Mouse (Mus musculus): Measurements from ENCODE around the gene Heg1. TPM values are rescaled to one million over a fixed set of nuclear protein-coding genes. Genes with fewer than 3 reads are reported as not detected.

The Heg1 gene
- total RNA-seq, 4 experiments from 2014 or later: 122 to 159 (median 140) TPM

DNA sequence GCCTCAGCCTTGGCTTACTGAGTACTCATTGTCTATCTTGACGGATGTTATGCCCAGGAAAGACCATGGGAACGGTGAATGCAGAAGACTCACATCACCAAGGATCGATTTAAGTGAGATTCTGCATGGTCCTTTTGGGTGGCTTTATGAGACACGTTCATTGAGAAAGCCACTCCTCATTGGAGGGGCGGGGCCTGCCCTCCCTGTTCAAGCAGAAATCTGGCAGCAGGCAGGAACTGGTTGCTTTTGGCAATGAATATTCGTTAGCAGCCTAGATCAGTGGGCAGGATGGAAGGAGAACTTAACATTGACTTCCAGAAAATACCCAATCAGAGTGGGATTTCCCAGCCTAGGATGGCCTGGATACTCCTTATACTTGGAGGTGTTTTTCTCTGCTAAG lies 56.2 kb downstream of the Heg1 start:
- no peak for DNase-seq (ENCODE audit: low spot score)

GRCm38 (mm10) chr16:33741795-33742194 lies 57.6 kb downstream of the Heg1 start:
- DNase-seq (ENCODE audit: low spot score): no peak

GRCm38 (mm10) chr16:33742233-33742632 lies 58.1 kb downstream of the Heg1 start:
- DNase-seq (ENCODE audit: low spot score): no peak

- DNase-seq (ENCODE audit: low spot score): no peak
Measured at GRCm38 (mm10) chr16:33744622-33745419, 60.7 kb downstream of the Heg1 start.

GRCm38 (mm10) chr16:33745457-33745856 lies 61.3 kb downstream of the Heg1 start:
- no peak for DNase-seq (ENCODE audit: low spot score)

- DNase-seq (ENCODE audit: low spot score): no peak
Measured at GRCm38 (mm10) chr16:33746074-33746676, 62.0 kb downstream of the Heg1 start.

DNA sequence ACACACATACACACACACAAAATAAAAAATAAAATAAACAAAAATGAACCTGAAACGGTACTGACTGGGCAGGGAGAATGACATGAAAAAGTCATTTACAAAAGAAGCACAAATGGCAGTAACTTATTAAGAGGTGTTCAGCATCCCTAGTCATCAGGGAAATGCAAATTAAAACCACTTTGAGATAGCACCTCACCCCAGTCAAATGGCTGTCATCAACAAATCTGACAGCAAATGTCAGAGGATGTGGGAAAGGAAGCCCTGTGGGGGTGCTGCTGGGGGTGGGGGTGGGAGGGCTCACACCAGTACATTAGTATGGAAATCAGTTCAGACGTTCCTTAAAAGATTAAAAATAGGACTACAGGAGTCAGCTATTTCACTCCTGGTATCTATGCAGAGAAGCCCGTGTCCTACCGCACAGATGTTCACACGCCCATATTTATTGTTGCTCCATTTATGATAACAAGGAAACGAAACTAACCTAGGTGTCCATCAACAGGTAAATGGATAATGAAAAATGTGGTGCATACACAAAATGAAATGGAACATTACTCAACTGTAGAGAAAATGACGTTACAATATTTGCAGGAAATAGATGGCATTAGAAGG lies 63.3 kb downstream of the Heg1 start:
- no peak for DNase-seq (ENCODE audit: low spot score)

GRCm38 (mm10) chr16:33747994-33748393 lies 63.8 kb downstream of the Heg1 start:
- DNase-seq (ENCODE audit: low spot score): no peak

DNA sequence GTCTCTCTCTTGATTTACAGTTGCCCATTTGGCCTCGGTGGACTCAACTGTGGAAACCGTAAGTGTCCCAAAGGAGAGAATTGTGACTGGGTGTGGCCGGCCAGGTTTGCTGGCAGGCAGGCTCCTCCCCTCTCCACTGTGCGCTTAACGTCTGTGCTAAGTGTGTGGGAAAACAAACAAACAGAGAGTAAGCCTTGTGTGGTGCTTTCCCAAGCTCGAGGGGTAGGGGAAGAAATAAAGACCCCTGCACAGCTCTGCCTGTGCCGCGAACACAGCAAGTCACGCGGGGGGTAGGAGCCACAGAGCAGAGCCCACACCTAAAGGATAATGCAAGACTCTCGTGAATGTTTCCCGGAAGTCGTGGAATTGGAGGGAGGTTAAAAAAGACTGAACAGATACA lies 67.0 kb downstream of the Heg1 start:
- DNase-seq (ENCODE audit: low spot score): no peak

GRCm38 (mm10) chr16:33751590-33751989 lies 67.4 kb downstream of the Heg1 start:
- DNase-seq (ENCODE audit: low spot score): no peak

DNA sequence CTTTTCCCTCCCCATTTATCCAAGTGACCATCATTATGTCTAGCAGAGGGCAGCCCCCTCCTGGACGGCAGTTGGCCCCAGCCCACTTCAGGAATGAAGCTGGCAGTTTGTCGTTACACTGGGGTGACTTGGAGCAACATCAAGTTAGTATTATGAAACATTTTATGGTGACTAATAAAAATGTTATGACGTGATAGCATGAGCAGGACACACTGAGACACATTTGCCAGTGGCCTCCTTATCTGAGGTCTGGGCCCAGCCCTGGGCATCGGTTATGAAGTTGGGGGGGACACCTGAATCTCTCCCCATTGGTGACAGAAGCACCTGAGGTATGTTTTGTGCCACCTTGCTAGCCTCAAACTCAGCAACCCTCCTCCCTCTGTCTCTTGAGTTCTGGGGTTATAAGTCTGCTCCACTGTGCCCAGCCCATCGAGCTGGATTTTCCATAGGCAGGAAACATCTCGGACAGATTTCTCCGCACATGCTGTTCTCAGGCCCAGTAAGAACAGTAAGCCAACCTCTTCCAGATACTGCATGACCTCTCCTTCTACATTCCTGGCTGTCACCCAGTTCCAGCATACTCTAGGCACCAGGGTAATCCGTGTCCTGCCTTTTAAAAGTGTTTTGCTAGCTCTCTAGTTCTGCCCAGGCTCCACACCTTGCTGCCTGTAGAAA lies 68.9 kb downstream of the Heg1 start:
- peak; percentile 52 for DNase-seq (ENCODE audit: low spot score)

GRCm38 (mm10) chr16:33755293-33755692 lies 71.1 kb downstream of the Heg1 start:
- DNase-seq (ENCODE audit: low spot score): no peak

- DNase-seq (ENCODE audit: low spot score): no peak
Measured at GRCm38 (mm10) chr16:33755961-33756360, 71.8 kb downstream of the Heg1 start.

DNA sequence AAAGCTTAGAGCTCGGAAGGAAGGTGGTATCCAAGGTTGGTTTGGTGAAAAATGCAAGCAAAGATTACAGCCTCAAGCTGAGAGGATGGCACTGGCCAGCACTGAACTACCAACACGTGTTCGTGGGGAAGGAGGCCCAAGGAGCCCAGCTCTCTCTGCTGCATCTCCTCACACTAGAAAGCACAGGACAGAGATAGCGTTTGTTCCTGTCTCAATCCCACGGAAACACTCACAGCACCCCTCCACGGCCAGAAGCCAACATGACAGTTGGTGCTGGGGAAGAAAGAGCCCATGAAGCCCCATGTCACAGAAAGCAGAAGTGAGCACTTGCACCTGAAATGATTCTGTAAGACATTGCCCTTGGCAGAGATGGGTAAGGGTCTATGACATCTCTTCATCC lies 72.2 kb downstream of the Heg1 start:
- DNase-seq (ENCODE audit: low spot score): no peak

DNA sequence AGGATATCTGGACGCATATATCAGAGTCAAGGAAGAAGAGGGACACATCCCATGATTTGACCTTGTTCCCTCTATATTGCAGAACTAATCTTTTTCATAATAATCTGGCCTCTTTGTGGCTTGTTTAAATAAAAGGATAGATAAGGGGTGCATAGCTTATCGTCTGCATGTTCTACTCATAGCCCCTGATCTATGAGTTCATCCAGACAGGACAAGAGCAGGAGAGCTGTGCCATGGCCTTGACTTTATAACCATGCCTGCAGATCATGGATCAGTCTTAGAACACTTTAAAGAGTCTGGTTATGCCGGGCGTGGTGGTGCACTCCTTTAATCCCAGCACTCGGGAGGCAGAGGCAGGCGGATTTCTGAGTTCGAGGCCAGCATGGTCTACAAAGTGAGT lies 75.0 kb downstream of the Heg1 start:
- no peak for DNase-seq (ENCODE audit: low spot score)

GRCm38 (mm10) chr16:33760542-33760941 lies 76.4 kb downstream of the Heg1 start:
- DNase-seq (ENCODE audit: low spot score): no peak

DNA sequence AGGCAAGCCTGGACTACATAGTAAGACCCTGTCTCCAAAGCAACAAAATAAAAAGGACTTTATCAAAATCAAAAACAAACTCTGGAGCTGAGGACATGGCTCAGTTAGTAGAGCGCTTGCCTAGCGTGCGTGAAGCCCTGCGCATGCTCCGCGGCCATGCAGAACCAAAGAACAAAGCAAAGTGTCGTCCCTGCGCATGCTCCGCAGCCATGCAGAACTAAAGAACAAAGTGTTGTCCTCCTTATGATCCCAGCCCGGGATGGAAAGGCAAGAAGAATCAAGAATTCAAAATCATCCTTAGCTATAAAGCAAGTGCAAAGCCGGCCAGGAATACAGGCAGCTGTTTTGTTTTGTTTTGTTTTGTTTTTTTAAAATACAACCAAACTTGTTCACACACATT lies 76.8 kb downstream of the Heg1 start:
- no peak for DNase-seq (ENCODE audit: low spot score)

GRCm38 (mm10) chr16:33764501-33765193 lies 80.5 kb downstream of the Heg1 start:
- no peak for DNase-seq (ENCODE audit: low spot score)

- no peak for DNase-seq (ENCODE audit: low spot score)
Measured at GRCm38 (mm10) chr16:33765477-33765876, 81.3 kb downstream of the Heg1 start.

DNA sequence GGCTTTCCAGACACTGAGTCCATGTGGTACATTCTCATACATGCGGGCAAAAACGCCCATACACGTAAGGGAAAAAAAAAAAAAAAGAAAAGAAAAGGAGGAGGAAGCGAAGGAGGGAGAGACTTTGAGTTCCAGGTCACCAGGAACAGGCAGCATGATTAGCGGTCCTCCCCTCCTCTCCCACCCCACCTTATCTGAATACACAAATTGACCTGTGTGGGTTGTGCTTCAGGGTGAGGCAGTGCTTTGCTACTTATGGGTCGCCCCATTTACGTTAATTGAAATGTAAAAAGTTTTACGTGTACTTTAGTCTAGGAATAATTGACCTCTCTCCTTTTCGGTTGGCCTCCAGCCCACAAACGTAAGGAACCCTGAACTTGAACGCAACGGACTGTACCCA lies 82.1 kb downstream of the Heg1 start:
- DNase-seq (ENCODE audit: low spot score): no peak

DNA sequence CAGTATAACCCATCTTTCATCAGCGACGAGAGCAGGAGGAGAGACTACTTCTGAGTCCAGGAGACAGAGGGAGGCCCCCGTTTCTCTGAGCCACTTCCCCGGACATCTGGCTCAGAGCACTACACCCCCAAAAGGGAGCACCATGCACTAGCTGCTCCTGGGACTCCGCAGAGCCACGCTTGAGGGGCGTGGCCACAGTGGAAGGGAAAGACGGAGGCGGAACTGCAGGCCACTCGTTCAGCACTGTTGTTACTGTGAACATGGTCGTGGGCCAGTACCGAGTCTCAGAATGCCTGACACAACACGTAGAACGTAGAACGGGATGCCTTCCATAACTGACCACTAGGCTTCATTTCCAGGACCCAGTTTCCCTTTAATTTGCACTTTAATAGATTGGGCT lies 82.6 kb downstream of the Heg1 start:
- no peak for DNase-seq (ENCODE audit: low spot score)

Measured in heart, adult 8-10 months (tissue).